Mouse (Mus musculus) lung, embryonic 14.5 days (tissue): ENCODE measurements around the gene Tmem132c. TPM values are rescaled to one million over a fixed set of nuclear protein-coding genes. Genes with fewer than 3 reads are reported as not detected.

Experiments
- ATAC-seq: fragments of 200-750 bp; cut with Nextera tagmentation; 2 replicates; pipeline ENCODE4 v1.8.0; 2017; ENCODE audit warnings: mild to moderate bottlenecking, moderate TSS enrichment, moderate library complexity; ENCODE audit not compliant: insufficient read depth
- DNase-seq: peaks from one replicate; pipeline ENCODE4 v3.0.0-alpha.2; 2015
- H3K27ac ChIP-seq: fragments of 300-500 bp; sonication (generic); 2 replicates; pipeline ENCODE4 v1.5.1; 2014; ENCODE audit warnings: low read depth, mild to moderate bottlenecking, moderate library complexity
- H3K27me3 ChIP-seq: fragments of 300-500 bp; sonication (generic); 2 replicates; pipeline ENCODE4 v1.6.1; 2014; ENCODE audit warnings: low read length, control low read depth; ENCODE audit not compliant: insufficient read depth
- H3K36me3 ChIP-seq: fragments of 300-500 bp; sonication (generic); 2 replicates; pipeline ENCODE4 v1.6.1; 2014; ENCODE audit warnings: control low read depth; ENCODE audit not compliant: insufficient read depth
- H3K4me1 ChIP-seq: fragments of 300-500 bp; sonication (generic); 2 replicates; pipeline ENCODE4 v1.6.1; 2014; ENCODE audit warnings: antibody characterized with exemption, control low read depth; ENCODE audit not compliant: insufficient read depth
- H3K4me2 ChIP-seq: fragments of 300-500 bp; sonication (generic); 2 replicates; pipeline ENCODE4 v1.6.1; 2014; ENCODE audit warnings: mild to moderate bottlenecking
- H3K4me3 ChIP-seq: fragments of 300-500 bp; sonication (generic); 2 replicates; pipeline ENCODE4 v1.5.1; 2014; ENCODE audit warnings: low read depth, low read length
- H3K9ac ChIP-seq: fragments of 300-500 bp; sonication (generic); 2 replicates; pipeline ENCODE4 v1.6.1; 2014
- H3K9me3 ChIP-seq: fragments of 300-500 bp; sonication (generic); 2 replicates; pipeline ENCODE4 v1.6.1; 2016; ENCODE audit warnings: low read depth, low read length, control low read depth
- CTCF ChIP-seq: IDR thresholded peaks from 2 replicates; pipeline ENCODE4 v1.5.1; 2016; ENCODE audit warnings: antibody characterized with exemption, low read depth
- WGBS: fragments of 180-500 bp; shearing (Covaris S2); extraction: QIAGEN DNeasy Blood & Tissue Kit; methylation state at CpG from one replicate; pipeline ENCODE4 v1.1.7; 2014; 5-methylcytosine and 5-hydroxymethylcytosine counted together
- polyA plus RNA-seq: library from polyadenylated mRNA; unstranded; fragments of >200 nt; fragmentation: Nextera tagmentation; extraction: Ambion mirVana; gene quantifications from 2 replicates; pipeline ENCODE4 v1.2.1, GENCODE M21; 2014

The Tmem132c gene
- polyA plus RNA-seq, 1 experiment from 2014 or later = 28.5 TPM

DNA sequence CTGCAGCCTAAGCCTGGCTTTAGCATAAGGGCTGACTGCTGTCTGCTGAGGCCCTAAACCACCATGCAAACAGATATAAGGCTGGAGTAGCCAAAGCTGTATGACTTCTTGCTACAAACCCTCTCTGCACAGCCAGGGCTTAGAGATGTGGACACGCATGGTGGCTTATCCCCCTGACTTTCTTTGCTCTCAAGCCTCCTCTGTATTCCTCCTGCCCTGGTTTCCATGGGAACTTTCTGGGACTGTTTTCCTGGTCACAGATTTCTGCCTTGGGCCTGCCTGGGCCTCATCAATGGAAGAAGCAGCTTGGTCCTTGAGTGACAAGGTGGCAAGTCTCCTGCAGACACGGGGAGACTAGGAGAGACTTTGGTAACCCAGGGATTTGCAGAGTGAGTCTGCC, 56.5 kb downstream of the Tmem132c start:
- H3K27me3 ChIP-seq = no peaks in the 10 kb centered on the region
- no peaks in the 10 kb centered on the region for H3K36me3 ChIP-seq
- no peak overlapping the region for H3K27ac ChIP-seq
- no peak overlapping the region for H3K4me3 ChIP-seq
- H3K9ac ChIP-seq = no peak overlapping the region
- no peak for ATAC-seq
- no peaks in the 10 kb centered on the region for H3K9me3 ChIP-seq
- peaks cover 39% of the 10 kb centered on the region for H3K4me1 ChIP-seq
- DNase-seq = no peak
- no peak overlapping the region for H3K4me2 ChIP-seq
- TF ChIP-seq CTCF = no peak
- WGBS = 53% methylated on average over 2 of the region's 2 CpGs

- no peaks in the 10 kb centered on the region for H3K36me3 ChIP-seq
- H3K9ac ChIP-seq = no peak overlapping the region
- H3K27me3 ChIP-seq = no peaks in the 10 kb centered on the region
- no peak overlapping the region for H3K4me2 ChIP-seq
- no peak overlapping the region for H3K27ac ChIP-seq
- WGBS = 25% methylated on average over 1 of the region's 1 CpGs
- no peak overlapping the region for H3K4me3 ChIP-seq
- DNase-seq (peak; percentile 43), ATAC-seq (no peak)
- no peak for TF ChIP-seq CTCF
- H3K9me3 ChIP-seq = no peaks in the 10 kb centered on the region
- H3K4me1 ChIP-seq = peaks cover 39% of the 10 kb centered on the region
Measured at GRCm38 (mm10) chr5:127299010-127299409, 57.4 kb downstream of the Tmem132c start.

DNA sequence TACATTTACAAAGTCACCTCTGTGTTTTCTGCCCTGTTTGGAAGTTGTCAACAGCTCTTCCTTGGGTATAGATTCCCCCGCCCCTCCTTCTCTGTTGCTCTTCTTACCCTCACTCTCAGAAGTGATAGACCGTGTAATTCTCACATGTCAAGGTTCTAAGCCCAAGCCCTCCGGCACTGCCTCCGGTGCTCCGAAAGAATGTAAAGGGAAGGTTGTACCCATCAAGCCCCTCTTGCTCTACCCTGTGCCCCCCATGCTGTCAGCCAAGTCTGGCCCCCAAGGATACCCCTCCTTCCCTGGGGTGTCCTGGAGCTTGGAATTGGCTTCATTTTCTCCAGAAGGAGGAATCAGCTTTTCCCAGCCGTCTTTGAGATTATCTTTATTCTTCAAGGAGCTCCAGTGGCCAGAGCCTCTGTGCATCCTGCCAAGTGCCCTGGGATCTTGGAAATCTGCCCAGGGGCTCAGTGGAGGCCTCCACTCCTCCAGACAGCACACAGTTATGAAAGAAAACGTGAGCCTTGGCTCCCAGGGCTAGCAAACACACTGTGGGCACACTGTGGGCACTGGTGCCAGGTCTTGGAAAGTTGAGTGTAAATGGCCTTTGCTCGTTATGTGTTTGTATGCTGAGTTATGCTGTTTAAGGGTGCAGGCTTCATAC, 59.1 kb downstream of the Tmem132c start:
- ATAC-seq (peak; percentile 75; the same call in 1 of the 2 replicates), DNase-seq (peak; percentile 92)
- Histone ChIP-seq H3K9ac (no peak overlapping the region; the same call in 1 of the 2 replicates), H3K4me2 (0 out of 2 replicates have a peak overlapping the region, but pooled peaks have one; percentile 15), H3K36me3 (no peaks in the 10 kb centered on the region), H3K9me3 (no peaks in the 10 kb centered on the region), H3K4me3 (no peak overlapping the region), H3K4me1 (peaks cover 35% of the 10 kb centered on the region), H3K27ac (peak overlapping the region; percentile 84), H3K27me3 (no peaks in the 10 kb centered on the region)
- WGBS = 34% methylated on average over 8 of the region's 8 CpGs
- TF ChIP-seq CTCF = no peak

- Histone ChIP-seq H3K4me2 (no peak overlapping the region), H3K9me3 (no peaks in the 10 kb centered on the region), H3K36me3 (no peaks in the 10 kb centered on the region), H3K27me3 (no peaks in the 10 kb centered on the region), H3K9ac (no peak overlapping the region), H3K4me1 (peaks cover 10% of the 10 kb centered on the region; the same call in 1 of the 2 replicates), H3K4me3 (no peak overlapping the region), H3K27ac (no peak overlapping the region)
- DNase-seq (no peak), ATAC-seq (no peak)
- 49% methylated on average over 5 of the region's 5 CpGs for WGBS
- no peak for TF ChIP-seq CTCF
Measured at GRCm38 (mm10) chr5:127305312-127305711, 63.7 kb downstream of the Tmem132c start.

DNA sequence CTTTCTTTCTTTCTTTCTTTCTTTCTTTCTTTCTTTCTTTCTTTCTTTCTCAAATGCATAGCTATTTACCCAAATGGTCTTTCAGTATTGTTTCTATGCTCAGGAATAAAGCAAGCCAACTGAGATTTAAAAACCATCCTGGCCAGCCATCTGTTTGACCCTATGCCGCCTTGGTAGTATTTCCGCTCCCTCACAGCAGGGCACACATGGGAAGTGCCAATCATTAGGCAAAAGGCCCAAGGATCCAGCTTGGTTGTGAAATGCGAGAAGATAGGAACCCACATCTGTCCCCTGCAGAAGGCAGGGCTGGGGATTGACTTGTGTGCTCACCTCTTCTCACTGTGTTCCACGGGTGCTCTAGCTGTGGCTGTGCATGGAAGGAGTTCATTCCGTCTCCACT, 64.1 kb downstream of the Tmem132c start:
- Histone ChIP-seq H3K9ac (no peak overlapping the region), H3K27ac (no peak overlapping the region; the same call in 1 of the 2 replicates), H3K9me3 (no peaks in the 10 kb centered on the region), H3K36me3 (no peaks in the 10 kb centered on the region), H3K4me3 (no peak overlapping the region), H3K4me2 (no peak overlapping the region), H3K4me1 (peaks cover 12% of the 10 kb centered on the region), H3K27me3 (no peaks in the 10 kb centered on the region)
- no peak for TF ChIP-seq CTCF
- no peak for ATAC-seq
- 68% methylated on average over 5 of the region's 5 CpGs for WGBS
- no peak for DNase-seq

DNA sequence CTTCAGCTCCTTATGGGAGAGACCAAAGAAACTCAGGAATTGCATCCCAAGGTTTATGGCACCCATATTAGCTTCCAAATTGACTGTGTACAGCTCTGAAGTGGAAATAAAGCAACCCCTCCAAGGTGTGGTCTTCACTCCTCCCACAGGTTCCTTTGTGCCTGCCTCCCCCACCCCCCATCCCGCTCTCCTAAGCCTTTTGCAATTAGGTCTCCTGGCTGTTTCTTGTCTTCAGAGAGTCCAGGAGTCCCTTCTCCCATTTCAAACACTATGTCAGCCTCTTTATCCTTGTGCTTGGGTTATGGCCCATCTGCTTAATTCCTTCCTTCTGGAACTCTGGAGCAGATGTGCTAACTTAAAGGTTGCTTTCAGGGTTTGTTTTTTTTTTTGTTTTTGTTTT, 65.1 kb downstream of the Tmem132c start:
- H3K4me2 ChIP-seq = no peak overlapping the region
- H3K9me3 ChIP-seq = no peaks in the 10 kb centered on the region
- H3K27ac ChIP-seq = no peak overlapping the region
- H3K27me3 ChIP-seq = no peaks in the 10 kb centered on the region
- no peak overlapping the region for H3K4me3 ChIP-seq
- no peak for DNase-seq
- no peak for TF ChIP-seq CTCF
- H3K36me3 ChIP-seq = no peaks in the 10 kb centered on the region
- no peak for ATAC-seq
- peaks cover 7% of the 10 kb centered on the region for H3K4me1 ChIP-seq
- 31% methylated on average over 1 of the region's 1 CpGs for WGBS
- no peak overlapping the region for H3K9ac ChIP-seq

- H3K4me1 ChIP-seq = peaks cover 7% of the 10 kb centered on the region
- peak overlapping the region; percentile 75 for H3K27ac ChIP-seq
- no peaks in the 10 kb centered on the region for H3K27me3 ChIP-seq
- no peak overlapping the region for H3K4me3 ChIP-seq
- WGBS = 11% methylated on average over 14 of the region's 14 CpGs
- TF ChIP-seq CTCF = no peak
- ATAC-seq (peak; percentile 94), DNase-seq (peak; percentile 97)
- no peaks in the 10 kb centered on the region for H3K36me3 ChIP-seq
- no peak overlapping the region for H3K9ac ChIP-seq
- H3K4me2 ChIP-seq = 0 out of 2 replicates have a peak overlapping the region, but pooled peaks have one; percentile 24
- H3K9me3 ChIP-seq = no peaks in the 10 kb centered on the region
Measured at GRCm38 (mm10) chr5:127310318-127311004, 68.9 kb downstream of the Tmem132c start.
